Mouse (Mus musculus): ENCODE results near the gene Fmo3.

DNA sequence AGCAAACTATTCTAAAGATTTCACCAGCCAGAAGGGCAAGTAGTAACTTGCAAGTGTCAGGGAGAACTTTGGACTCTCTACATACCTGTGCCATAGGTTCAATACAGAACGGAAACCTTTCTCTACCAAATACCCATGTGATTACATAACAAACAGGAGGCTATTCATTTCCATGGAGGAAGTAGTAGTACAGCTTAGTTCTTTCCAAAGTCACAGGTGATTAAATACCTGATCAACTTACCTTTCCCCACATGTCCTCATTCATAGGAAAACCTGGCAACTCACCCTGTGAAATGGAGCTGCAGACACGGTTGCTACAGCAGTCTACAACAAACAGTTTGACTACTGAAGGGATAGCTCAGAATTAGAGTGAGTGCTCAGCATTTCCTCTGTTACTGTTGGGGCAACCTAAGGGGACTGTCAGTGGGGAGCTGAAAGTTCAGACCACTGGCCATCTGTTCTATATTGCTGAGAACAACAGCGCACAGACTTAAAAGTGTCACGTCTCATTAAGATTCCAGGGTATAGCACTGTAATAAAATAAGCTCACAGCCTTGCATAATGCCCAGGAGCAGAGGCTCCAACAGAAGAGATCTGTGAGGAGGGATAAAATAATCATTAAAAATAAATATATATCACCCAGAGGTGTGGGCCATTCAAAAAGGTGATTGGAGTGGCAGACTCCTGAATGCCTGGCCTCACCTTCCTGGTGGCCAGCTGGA, 37.3 kb downstream of the Fmo3 start:
- TF ChIP-seq TCF12 (IDR thresholded peaks at IDR 0.05; ENCODE audit: insufficient read depth, poor library complexity, severe bottlenecking) (no peak), POLR2A (IDR thresholded peaks at IDR 0.05; ENCODE audit: insufficient read length, low read depth) (no peak), SRF (IDR thresholded peaks at IDR 0.05; ENCODE audit: control insufficient read depth, insufficient read length, low read depth) (no peak)

Data from myocyte (in vitro differentiated cells).